Mouse (Mus musculus) spleen, postnatal 36 days (tissue): Measurements from ENCODE around the gene Zfp960.
"Not testable (repeated sequence)": the region's sequence is repeated elsewhere in the genome, so short reads cannot be mapped to it uniquely, and the experiment has no call there.

Experiments
- DNase-seq, 2 experiments: peaks; one replicate each; pipeline ENCODE4 v3.0.0; 2022; ENCODE audit warnings: low spot score in 2 of 2, mixed read lengths in 1 of 2

Gene Zfp960

GRCm38 (mm10) chr17:17063628-17064494 is at the start of gene Zfp960:
Gene Zfp960, plus strand, starts transcription at chr17:17064113.
- DNase-seq = peak; percentile 24 to 39

- DNase-seq = not testable (repeated sequence)
Measured at GRCm38 (mm10) chr17:17018071-17018470, 45.8 kb upstream of the Zfp960 start.

- DNase-seq = not testable (repeated sequence)
Measured at GRCm38 (mm10) chr17:17059566-17059965, 4.3 kb upstream of the Zfp960 start.

DNA sequence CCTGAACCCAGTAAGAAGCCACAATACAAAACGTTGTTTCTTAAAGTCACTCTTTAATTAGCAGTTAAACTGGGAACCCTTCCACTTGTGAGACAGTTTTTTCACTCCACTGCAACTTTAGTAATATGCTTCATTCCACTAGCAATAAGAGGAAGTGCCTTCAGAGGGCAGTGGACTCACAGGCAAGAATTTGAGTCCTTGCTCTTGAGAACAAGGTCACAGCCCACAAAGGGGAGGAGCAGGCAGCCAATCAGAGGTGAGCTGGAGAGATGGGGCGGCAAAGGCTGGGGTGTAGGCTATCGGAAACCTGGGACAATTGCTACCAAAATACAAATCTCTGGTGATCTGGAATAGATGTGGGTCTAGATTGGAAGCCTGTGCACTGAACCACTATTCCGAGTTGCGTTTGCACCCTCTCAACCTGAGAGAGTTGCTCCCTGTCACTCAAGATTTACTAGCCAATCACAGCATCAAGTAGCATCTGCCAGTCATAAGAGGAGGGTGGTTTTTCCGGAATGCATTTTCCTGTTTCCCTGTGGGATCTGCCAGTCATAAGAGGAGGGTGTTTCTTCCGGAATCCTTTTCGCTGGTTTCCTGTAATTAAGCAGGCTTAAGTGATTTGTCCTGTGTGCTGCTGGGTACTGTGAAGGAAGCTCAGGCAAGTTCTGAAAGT is 57.1 kb downstream of the Zfp960 start, which contains the start of gene Zfp97:
TSS of gene Zfp97 (plus strand) at position 586 of the 673 bp plus-strand sequence.
- not testable (repeated sequence) for DNase-seq
